Mouse (Mus musculus) kidney, adult 2 months (tissue): ENCODE measurements around the gene Ms4a4c. TPM values are rescaled to one million over a fixed set of nuclear protein-coding genes. Genes with fewer than 3 reads are reported as not detected.
"Not testable (repeated sequence)": the region's sequence is repeated elsewhere in the genome, so short reads cannot be mapped to it uniquely, and the experiment has no call there.

Experiments
- DNase-seq: peaks from one replicate; pipeline ENCODE4 v3.0.0; 2021
- H3K27ac ChIP-seq: fragments of 200-500 bp; 2 replicates; pipeline ENCODE4 v1.5.1; 2012; ENCODE audit warnings: low read depth, low read length, control low read depth, inconsistent platforms; ENCODE audit not compliant: insufficient read depth
- H3K27me3 ChIP-seq: fragments of 200-500 bp; replicated peaks from 2 replicates; pipeline ENCODE4 v1.6.1; 2012; ENCODE audit warnings: mild to moderate bottlenecking, moderate library complexity, low read length, inconsistent platforms; ENCODE audit not compliant: control insufficient read depth, insufficient read depth
- H3K36me3 ChIP-seq: fragments of 200-500 bp; 2 replicates; pipeline ENCODE4 v1.6.1; 2012; ENCODE audit warnings: mild to moderate bottlenecking, moderate library complexity, low read length, inconsistent platforms; ENCODE audit not compliant: control insufficient read depth, insufficient read depth
- H3K4me1 ChIP-seq: fragments of 200-500 bp; 2 replicates; pipeline ENCODE4 v1.6.1; 2011; ENCODE audit warnings: low read length; ENCODE audit not compliant: control insufficient read depth, insufficient read depth
- H3K4me3 ChIP-seq: fragments of 200-500 bp; 2 replicates; pipeline ENCODE4 v1.5.1; 2011; ENCODE audit warnings: mild to moderate bottlenecking, low read depth, low read length, control low read depth; ENCODE audit not compliant: insufficient read depth
- CTCF ChIP-seq: fragments of 200-500 bp; conservative IDR thresholded peaks from 2 replicates; pipeline ENCODE4 v1.5.1; 2011; ENCODE audit warnings: low read depth, mild to moderate bottlenecking, control low read depth, low read length, moderate library complexity, mixed read lengths; ENCODE audit not compliant: insufficient read depth, insufficient read length
- POLR2A ChIP-seq: fragments of 200-500 bp; IDR thresholded peaks from one replicate; pipeline ENCODE4 v1.6.1; 2011; ENCODE audit warnings: low read depth, low read length, control low read depth
- WGBS: fragments of 180-500 bp; shearing (Covaris S2); methylation state at CpG from one replicate; pipeline ENCODE4 v1.1.7; 2018; 5-methylcytosine and 5-hydroxymethylcytosine counted together
- polyA plus RNA-seq: library from polyadenylated mRNA; depleted of rRNA; stranded (reverse); fragments of >200 nt; gene quantifications from 2 replicates; pipeline ENCODE4 v1.2.3, GENCODE M21; 2012

Gene Ms4a4c
- polyA plus RNA-seq, 1 experiment, result 1.7 TPM

DNA sequence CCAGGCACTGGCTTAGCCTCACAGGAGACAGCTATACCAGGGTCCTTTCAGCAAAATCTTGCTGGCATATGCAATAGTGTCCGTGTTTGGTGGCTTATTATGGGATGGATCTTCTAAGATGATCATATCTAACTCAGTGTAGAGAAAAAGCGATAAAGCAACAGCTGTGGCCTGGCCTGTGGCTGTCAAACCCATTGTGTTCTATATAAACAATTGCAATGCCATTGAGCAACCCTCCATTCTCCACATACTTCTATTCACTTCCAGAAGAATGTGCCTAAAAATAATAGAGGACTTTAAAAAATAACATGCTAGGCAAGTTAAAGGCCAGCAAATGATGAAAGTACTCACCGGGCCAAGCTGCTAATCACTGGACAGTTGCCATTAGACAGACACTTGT, 11.0 kb downstream of the Ms4a4c start:
- TF ChIP-seq POLR2A, result no peak
- TF ChIP-seq CTCF, result no peak
- DNase-seq, result no peak
- no peak overlapping the region for H3K27ac ChIP-seq
- H3K27me3 ChIP-seq, result no peaks in the 10 kb centered on the region
- H3K4me1 ChIP-seq, result no peaks in the 10 kb centered on the region
- H3K4me3 ChIP-seq, result no peak overlapping the region
- 71% methylated on average over 3 of the region's 3 CpGs for WGBS
- H3K36me3 ChIP-seq, result no peaks in the 10 kb centered on the region

DNA sequence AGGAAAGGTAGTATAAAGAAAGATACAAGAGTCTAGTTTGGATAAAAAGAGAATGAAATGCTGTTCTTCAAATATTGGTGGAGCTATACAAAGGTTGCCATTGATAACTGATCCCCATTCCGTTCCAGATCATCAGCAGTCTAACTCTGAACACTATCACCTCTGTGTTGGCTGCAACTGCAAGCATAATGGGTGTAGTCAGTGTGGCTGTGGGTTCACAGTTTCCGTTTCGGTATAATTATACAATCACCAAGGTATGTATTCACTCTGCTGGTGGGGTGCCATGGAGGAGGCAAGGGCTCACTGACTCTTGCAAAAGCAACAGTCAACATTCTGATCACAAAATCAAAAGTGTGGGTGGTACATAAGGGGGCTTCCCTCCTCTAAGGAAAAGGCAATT, 14.3 kb downstream of the Ms4a4c start:
- H3K4me1 ChIP-seq, H3K27ac ChIP-seq, H3K27me3 ChIP-seq, H3K36me3 ChIP-seq, DNase-seq, H3K4me3 ChIP-seq: not testable (repeated sequence)
- 82% methylated on average over 3 of the region's 3 CpGs for WGBS

DNA sequence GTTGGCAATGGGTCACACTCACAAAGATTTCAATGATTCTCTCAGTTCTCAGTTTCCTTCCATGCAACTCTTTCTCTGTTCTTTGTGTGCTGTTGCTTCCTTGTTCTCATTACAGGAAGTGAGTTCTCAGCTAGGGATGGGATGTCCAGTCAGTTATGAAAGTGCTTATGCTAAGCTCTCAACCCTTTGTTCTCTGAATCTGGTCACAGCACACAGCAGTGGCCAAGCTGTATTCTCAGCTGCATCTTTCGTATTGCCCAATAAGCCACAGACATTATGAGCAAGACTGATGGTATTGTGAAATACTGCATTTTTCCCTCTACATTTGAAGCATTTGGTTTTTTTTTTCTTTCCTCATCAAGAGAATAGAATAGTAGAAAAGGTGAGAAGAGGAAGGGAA, 26.6 kb downstream of the Ms4a4c start:
- not testable (repeated sequence) for H3K27me3 ChIP-seq, DNase-seq, H3K27ac ChIP-seq, H3K36me3 ChIP-seq, H3K4me1 ChIP-seq, H3K4me3 ChIP-seq
- 85% methylated on average over 1 of the region's 1 CpGs for WGBS

DNA sequence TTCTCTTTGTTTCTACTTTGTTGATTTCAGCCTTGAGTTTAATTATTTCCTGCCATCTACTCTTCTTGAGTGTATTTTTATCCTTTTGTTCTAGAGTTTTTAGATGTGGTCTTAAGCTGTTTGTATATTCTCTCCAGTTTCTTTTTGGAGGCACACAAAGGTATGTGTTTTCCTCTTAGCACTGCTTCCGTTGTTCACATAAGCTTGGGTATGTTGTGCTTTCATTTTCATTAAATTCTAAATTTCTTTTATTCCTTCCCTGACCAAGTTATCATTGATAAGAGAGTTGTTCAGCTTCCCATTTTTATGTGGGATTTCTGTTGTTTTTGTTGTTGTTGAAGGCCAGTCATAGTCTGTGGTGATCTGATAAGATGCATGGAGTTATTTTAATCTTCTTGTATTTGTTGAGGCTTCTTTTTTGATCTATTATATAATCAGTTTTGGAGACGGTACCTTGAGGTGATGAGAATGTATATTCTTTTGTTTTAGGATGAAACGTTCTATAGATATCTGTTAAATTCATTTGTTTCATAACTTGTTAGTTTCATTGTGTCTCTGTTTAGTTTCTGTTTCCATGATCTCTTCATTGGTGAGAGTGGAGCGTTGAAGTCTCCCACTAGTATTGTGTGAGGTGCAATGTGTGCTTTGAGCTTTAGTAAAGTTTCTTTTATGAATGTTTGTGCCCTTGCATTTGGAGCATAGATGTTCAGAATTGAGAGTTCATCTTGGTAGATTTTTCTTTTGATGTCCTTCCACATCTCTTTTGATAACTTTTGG, 30.7 kb downstream of the Ms4a4c start:
- Histone ChIP-seq H3K4me1 (no peaks in the 10 kb centered on the region), H3K4me3 (no peak overlapping the region), H3K27me3 (no peaks in the 10 kb centered on the region), H3K36me3 (no peaks in the 10 kb centered on the region), H3K27ac (no peak overlapping the region)
- no peak for DNase-seq
- WGBS, result 87% methylated on average over 4 of the region's 4 CpGs
- no peak for TF ChIP-seq POLR2A
- TF ChIP-seq CTCF, result no peak

DNA sequence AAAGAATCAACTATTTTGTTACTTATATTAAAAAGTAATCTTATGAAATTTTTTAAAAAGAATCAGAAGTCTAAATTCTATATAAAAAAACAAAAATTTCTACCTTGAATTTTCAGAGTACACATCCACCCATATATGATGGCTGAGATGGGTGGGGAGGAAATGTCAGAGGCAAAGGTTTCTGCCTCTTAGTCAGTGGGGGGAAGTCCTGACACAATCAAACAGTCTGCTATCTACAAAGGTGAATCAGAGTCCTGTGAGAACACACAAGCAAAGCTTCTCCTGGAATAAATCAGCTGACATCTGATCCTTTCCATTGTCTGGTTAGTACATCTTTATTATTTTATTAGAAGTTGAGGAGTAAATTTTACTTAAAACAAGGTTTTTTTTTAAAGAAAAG, 38.8 kb downstream of the Ms4a4c start, which contains the start of gene Ms4a4b:
TSS of gene Ms4a4b (plus strand) at position 216 of the 400 bp plus-strand sequence.
- no peak for DNase-seq
- Histone ChIP-seq H3K27ac (no peak within 1 kb of the TSS), H3K27me3 (no peaks in the 10 kb centered on the region), H3K4me3 (no peak within 1 kb of the TSS), H3K36me3 (no peaks in the 10 kb centered on the region), H3K4me1 (no peaks in the 10 kb centered on the region)
- TF ChIP-seq POLR2A (no peak), CTCF (no peak)

DNA sequence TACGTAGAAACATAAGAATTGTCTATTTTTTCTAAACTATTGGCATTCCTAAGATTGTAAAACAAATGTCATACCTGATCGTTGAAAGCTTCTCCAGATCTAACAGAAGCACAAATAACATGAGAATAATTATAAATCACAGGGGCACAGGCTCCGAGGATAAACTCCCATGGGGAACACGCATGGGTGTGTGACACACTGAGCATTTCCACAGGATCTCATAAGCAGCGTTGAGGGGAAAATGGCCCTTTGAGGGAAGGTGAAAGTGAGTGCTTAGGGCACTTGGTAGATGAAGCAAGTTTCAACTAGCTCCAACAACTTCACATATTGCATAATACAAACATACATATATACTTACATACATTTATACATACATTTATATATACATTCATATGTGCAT, 39.4 kb downstream of the Ms4a4c start:
- Histone ChIP-seq H3K27me3 (no peaks in the 10 kb centered on the region), H3K4me3 (no peak overlapping the region), H3K27ac (no peak overlapping the region), H3K4me1 (no peaks in the 10 kb centered on the region), H3K36me3 (no peaks in the 10 kb centered on the region)
- WGBS, result 85% methylated on average over 5 of the region's 5 CpGs
- DNase-seq, result no peak
- TF ChIP-seq CTCF (no peak), POLR2A (no peak)

DNA sequence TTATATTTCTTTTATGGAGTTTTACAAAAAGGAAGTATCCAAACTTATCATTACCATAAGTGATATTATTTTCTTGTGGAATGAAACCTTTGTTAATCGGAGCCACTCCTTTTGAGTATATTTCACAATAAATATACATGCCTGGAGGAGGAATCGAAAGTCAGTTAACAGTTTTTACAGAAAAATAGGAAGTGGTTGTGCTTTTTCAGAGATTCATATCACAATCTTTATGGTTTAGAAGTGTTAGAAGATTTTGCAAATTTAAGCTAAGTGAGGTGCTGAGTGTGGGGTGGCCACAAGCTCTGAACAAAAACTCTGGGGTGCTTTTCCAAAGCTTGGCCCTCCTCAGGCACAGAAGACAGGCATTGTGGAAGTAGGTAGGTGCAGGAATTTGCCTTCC, 42.7 kb downstream of the Ms4a4c start:
- Histone ChIP-seq H3K4me1 (no peaks in the 10 kb centered on the region), H3K36me3 (no peaks in the 10 kb centered on the region), H3K4me3 (no peak overlapping the region), H3K27me3 (no peaks in the 10 kb centered on the region), H3K27ac (no peak overlapping the region)
- TF ChIP-seq POLR2A, result no peak
- TF ChIP-seq CTCF, result no peak
- DNase-seq, result no peak
- WGBS, result 86% methylated on average over 2 of the region's 2 CpGs

DNA sequence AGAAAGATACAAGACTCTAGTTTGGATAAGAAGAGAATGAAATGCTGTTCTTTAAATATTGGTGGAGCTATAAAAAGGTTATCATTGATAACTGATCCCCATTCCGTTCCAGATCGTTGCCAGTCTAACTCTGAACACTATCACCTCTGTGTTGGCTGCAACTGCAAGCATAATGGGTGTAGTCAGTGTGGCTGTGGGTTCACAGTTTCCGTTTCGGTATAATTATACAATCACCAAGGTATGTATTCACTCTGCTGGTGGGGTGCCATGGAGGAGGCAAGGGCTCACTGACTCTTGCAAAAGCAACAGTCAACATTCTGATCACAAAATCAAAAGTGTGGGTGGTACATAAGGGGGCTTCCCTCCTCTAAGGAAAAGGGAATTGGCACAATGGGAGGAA, 54.5 kb downstream of the Ms4a4c start:
- not testable (repeated sequence) for H3K4me3 ChIP-seq, H3K27ac ChIP-seq
- 84% methylated on average over 4 of the region's 4 CpGs for WGBS

DNA sequence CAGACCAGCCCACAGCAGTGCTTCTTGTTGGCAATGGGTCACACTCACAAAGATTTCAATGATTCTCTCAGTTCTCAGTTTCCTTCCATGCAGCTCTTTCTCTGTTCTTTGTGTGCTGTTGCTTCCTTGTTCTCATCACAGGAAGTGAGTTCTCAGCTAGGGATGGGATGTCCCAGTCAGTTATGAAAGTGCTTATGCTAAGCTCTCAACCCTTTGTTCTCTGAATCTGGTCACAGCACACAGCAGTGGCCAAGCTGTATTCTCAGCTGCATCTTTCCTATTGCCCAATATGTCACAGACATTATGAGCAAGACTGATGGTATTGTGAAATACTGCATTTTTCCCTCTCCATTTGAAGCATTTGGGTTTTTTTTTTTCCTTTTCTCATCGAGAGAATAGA, 60.2 kb downstream of the Ms4a4c start:
- DNase-seq, H3K4me3 ChIP-seq, H3K36me3 ChIP-seq, H3K4me1 ChIP-seq, H3K27me3 ChIP-seq, H3K27ac ChIP-seq: not testable (repeated sequence)
- 39% methylated on average over 1 of the region's 1 CpGs for WGBS

More for the DNA sequence above, 54.5 kb downstream of the Ms4a4c start:
- not testable (repeated sequence) for H3K36me3 ChIP-seq, H3K27me3 ChIP-seq, DNase-seq, H3K4me1 ChIP-seq
